Mouse (Mus musculus) kidney, adult 9 months (tissue): ENCODE measurements around the gene Opa3.
A peak's percentile ranks its signal among the peaks of the same experiment; 100 is the strongest.

Experiments used
- DNase-seq: peaks from one replicate; pipeline ENCODE4 v3.0.0; 2022

The Opa3 gene

GRCm38 (mm10) chr7:19227883-19228792 lies at the start of gene Opa3:
Opa3 (plus strand) TSS chr7:19228334.
- DNase-seq: peak; percentile 100

GRCm38 (mm10) chr7:19178443-19179092 lies 49.6 kb upstream of the Opa3 start:
- DNase-seq: peak; percentile 74

GRCm38 (mm10) chr7:19179173-19179572 lies 49.0 kb upstream of the Opa3 start:
- DNase-seq: peak; percentile 58

GRCm38 (mm10) chr7:19179936-19180335 lies 48.2 kb upstream of the Opa3 start:
- DNase-seq: no peak

- peak; percentile 40 for DNase-seq
Observed at GRCm38 (mm10) chr7:19180862-19181429, 47.2 kb upstream of the Opa3 start.

- DNase-seq: no peak
Observed at GRCm38 (mm10) chr7:19184250-19184649, 43.9 kb upstream of the Opa3 start.

- DNase-seq: peak; percentile 37
Observed at GRCm38 (mm10) chr7:19184758-19185157, 43.4 kb upstream of the Opa3 start.

- DNase-seq: no peak
Observed at GRCm38 (mm10) chr7:19194676-19195075, 33.5 kb upstream of the Opa3 start.

- peak; percentile 51 for DNase-seq
Observed at GRCm38 (mm10) chr7:19196676-19197075, 31.5 kb upstream of the Opa3 start.

GRCm38 (mm10) chr7:19197985-19198384 lies 30.1 kb upstream of the Opa3 start:
- DNase-seq: peak; percentile 44

- DNase-seq: no peak
Observed at GRCm38 (mm10) chr7:19201660-19202059, 26.5 kb upstream of the Opa3 start.

GRCm38 (mm10) chr7:19202065-19202850 lies 25.9 kb upstream of the Opa3 start:
- no peak for DNase-seq

- DNase-seq: no peak
Observed at GRCm38 (mm10) chr7:19208201-19208910, 19.8 kb upstream of the Opa3 start.

GRCm38 (mm10) chr7:19208944-19209472 lies 19.1 kb upstream of the Opa3 start:
- DNase-seq: peak; percentile 67

- DNase-seq: no peak
Observed at GRCm38 (mm10) chr7:19209494-19209893, 18.6 kb upstream of the Opa3 start.

GRCm38 (mm10) chr7:19210010-19210409 lies 18.1 kb upstream of the Opa3 start:
- DNase-seq: no peak

- DNase-seq: peak; percentile 54
Observed at GRCm38 (mm10) chr7:19211041-19211675, 17.0 kb upstream of the Opa3 start.

- no peak for DNase-seq
Observed at GRCm38 (mm10) chr7:19211996-19212755, 16.0 kb upstream of the Opa3 start, which contains the start of gene Gpr4. Gpr4 (plus strand) TSS chr7:19212538.

- DNase-seq: no peak
Observed at GRCm38 (mm10) chr7:19213385-19213784, 14.7 kb upstream of the Opa3 start.

GRCm38 (mm10) chr7:19214369-19214768 lies 13.8 kb upstream of the Opa3 start:
- DNase-seq: no peak

- no peak for DNase-seq
Observed at GRCm38 (mm10) chr7:19214940-19215339, 13.2 kb upstream of the Opa3 start.
